Mouse (Mus musculus): Measurements from ENCODE around the gene Nufip2.

GRCm38 (mm10) chr11:77777436-77777835, 91.5 kb downstream of the Nufip2 start:
- TF ChIP-seq CTCF (IDR thresholded peaks at IDR 0.05; ENCODE audit: extremely low read depth, insufficient read depth, low read length): no peak
- no peak for TF ChIP-seq POLR2A (IDR thresholded peaks at IDR 0.05; ENCODE audit: extremely low read depth, insufficient read depth, low read length)
